Mouse (Mus musculus): Measurements from ENCODE around the gene Dlg5. TPM values are rescaled to one million over a fixed set of nuclear protein-coding genes. Genes with fewer than 3 reads are reported as not detected.

Dlg5 gene
- 2.1 and 2.2 TPM in 2 replicates for polyA plus RNA-seq (2012; rRNA removed)
- polyA plus RNA-seq (2014; fragmentation: Nextera tagmentation; extraction: Ambion mirVana), result 0.96 and 1.5 TPM in 2 replicates

DNA sequence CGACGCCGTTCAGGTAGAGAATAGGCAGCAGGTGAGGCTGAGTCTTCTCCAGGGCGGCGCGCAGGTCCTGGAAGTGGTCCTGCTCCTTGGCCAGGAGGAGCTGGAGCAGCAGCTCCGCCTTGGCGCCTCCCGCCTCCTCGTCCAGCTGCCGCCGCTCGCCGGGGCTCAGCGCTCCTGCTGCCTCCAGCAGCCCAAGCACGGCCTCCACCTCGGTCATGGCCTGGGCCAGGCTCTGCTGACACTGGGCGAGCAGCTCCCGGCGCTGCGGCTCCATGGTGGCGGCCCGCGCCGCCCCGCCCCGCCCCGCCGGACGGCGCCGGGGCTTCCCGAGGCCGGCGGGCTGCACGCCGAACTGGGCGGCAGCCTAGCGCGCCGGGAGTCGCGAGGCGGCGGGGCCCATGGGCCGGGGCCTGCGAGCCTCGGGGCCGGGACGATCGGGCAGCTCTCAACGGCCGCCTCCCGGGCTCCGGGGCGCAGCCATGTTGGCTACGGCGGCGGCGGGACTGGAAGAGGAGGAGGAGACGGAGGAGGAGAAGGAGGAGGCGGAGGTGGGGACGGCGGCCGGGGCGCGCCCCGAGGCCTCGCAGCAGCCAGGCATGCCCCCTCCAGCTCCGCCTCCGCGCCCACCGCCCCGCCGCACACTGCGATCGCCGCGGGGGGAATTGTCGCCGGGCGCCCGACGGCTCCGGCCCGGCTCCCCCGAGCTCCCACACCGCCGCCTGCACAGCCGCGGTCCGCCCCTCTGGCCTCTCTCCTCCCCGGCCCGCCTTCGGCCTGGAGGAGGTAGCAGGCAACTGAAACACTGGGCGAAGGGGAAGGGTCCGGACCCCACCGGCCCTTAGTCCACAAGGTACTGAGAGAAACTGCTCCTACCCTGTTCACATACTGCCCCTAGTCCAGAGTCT is at the start of gene Dlg5:
Gene Dlg5 (minus strand): TSS at position 744 of the 905 bp plus-strand sequence.
- 1% methylated on average over 80 of the region's 98 CpGs for WGBS (ENCODE audit: insufficient replicate concordance)
- H3K27ac ChIP-seq, result no peak within 1 kb of the TSS
- no peak for DNase-seq (ENCODE audit: low read depth in 3 of 3, low spot score in 3 of 3)

DNA sequence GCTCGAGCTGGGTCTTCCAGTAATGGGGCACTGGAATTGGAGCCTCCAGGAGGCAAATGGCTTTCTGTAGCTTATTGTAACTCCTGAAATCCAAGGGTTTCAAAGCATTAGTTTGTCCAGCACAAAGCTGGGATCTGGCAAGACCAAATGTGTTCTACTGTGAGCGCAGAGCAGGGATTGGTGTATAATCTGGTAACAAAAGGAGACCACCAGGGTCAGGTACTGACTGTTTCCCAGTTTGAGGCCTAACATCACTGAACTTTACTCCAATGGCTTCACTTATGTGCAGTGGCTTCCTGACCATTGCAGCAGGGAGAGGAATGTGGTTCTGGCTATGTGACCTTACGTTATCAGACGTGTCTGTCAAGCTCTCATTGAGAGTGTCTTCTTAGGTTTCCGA is 47.9 kb upstream of the Dlg5 start:
- ATAC-seq (ENCODE audit: insufficient read depth), result no peak
- TF ChIP-seq EP300 (IDR thresholded peaks at IDR 0.05; ENCODE audit: low read depth), result no peak
- no peak for TF ChIP-seq CTCF (IDR thresholded peaks at IDR 0.05; ENCODE audit: low read depth)
- no peak overlapping the region for H3K4me2 ChIP-seq (ENCODE audit: low read depth)
- no peak overlapping the region for H3K9ac ChIP-seq (replicated peaks)
- H3K4me1 ChIP-seq (replicated peaks; ENCODE audit: control insufficient read depth in 2 of 2, insufficient read depth in 2 of 2, low read length in 1 of 2), result no peaks in the 10 kb centered on the region
- no peaks in the 10 kb centered on the region for H3K27me3 ChIP-seq (ENCODE audit: control insufficient read depth, insufficient read depth, low read length)
- WGBS (ENCODE audit: insufficient replicate concordance), result 55% methylated on average over 5 of the region's 5 CpGs
- no peaks in the 10 kb centered on the region for H3K36me3 ChIP-seq (replicated peaks; ENCODE audit: control insufficient read depth, insufficient read depth, low read depth)
- no peaks in the 10 kb centered on the region for H3K9me3 ChIP-seq (ENCODE audit: control insufficient read depth, low read length)
- no peak overlapping the region for H3K27ac ChIP-seq
- no peak overlapping the region for H3K4me3 ChIP-seq (ENCODE audit: insufficient read depth in 1 of 2, low read depth in 2 of 2, low read length in 2 of 2)
- DNase-seq (ENCODE audit: low read depth in 3 of 3, low spot score in 3 of 3), result no peak

More for the DNA sequence above, at the start of gene Dlg5:
- peak; percentile 58 for ATAC-seq (ENCODE audit: insufficient read depth)
- TF ChIP-seq EP300 (IDR thresholded peaks at IDR 0.05; ENCODE audit: low read depth) (no peak), CTCF (IDR thresholded peaks at IDR 0.05; ENCODE audit: low read depth) (no peak)
- H3K9ac ChIP-seq (replicated peaks), result peak within 1 kb of the TSS; percentile 23
- peak within 1 kb of the TSS; percentile 56 to 58 for H3K4me3 ChIP-seq (ENCODE audit: insufficient read depth in 1 of 2, low read depth in 2 of 2, low read length in 2 of 2)
- H3K27me3 ChIP-seq (ENCODE audit: control insufficient read depth, insufficient read depth, low read length), result peaks cover 47% of the 10 kb centered on the region
- peak within 1 kb of the TSS; percentile 62 for H3K4me2 ChIP-seq (ENCODE audit: low read depth)
- no peaks in the 10 kb centered on the region for H3K36me3 ChIP-seq (replicated peaks; ENCODE audit: control insufficient read depth, insufficient read depth, low read depth)
- no peaks in the 10 kb centered on the region for H3K9me3 ChIP-seq (ENCODE audit: control insufficient read depth, low read length)
- no peaks in the 10 kb centered on the region for H3K4me1 ChIP-seq (replicated peaks; ENCODE audit: control insufficient read depth in 2 of 2, insufficient read depth in 2 of 2, low read length in 1 of 2)

DNA sequence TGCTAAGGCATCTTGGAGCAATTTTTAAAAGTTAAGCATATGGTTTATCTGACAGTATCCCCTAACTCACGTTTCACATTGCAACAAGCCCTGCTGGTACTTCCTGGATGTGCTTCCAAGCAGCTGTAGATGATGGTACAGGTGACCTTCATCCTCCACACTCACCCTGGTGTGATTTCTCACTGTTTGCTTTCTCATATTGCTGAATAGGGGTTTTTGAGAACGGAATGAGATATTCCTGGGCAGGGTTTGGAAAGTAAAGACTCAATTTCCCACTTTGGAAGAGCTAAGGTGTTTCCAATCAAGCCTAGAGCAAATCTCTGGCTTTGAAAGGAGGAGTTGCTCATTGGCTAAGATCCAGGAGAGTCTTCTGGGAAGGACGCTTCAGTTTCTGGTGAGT is 47.2 kb upstream of the Dlg5 start, which contains the start of gene E330034G19Rik:
Gene E330034G19Rik (plus strand): TSS at position 301 of the 400 bp plus-strand sequence.
- ATAC-seq (ENCODE audit: insufficient read depth) (no peak), DNase-seq (ENCODE audit: low read depth in 3 of 3, low spot score in 3 of 3) (no peak)
- no peak within 1 kb of the TSS for H3K9ac ChIP-seq (replicated peaks)
- 23% methylated on average over 3 of the region's 3 CpGs for WGBS (ENCODE audit: insufficient replicate concordance)
- H3K27me3 ChIP-seq (ENCODE audit: control insufficient read depth, insufficient read depth, low read length), result no peaks in the 10 kb centered on the region
- H3K27ac ChIP-seq, result no peak within 1 kb of the TSS
- no peak within 1 kb of the TSS for H3K4me3 ChIP-seq (ENCODE audit: insufficient read depth in 1 of 2, low read depth in 2 of 2, low read length in 2 of 2)
- no peaks in the 10 kb centered on the region for H3K9me3 ChIP-seq (ENCODE audit: control insufficient read depth, low read length)
- TF ChIP-seq CTCF (IDR thresholded peaks at IDR 0.05; ENCODE audit: low read depth), result no peak
- TF ChIP-seq EP300 (IDR thresholded peaks at IDR 0.05; ENCODE audit: low read depth), result no peak
- H3K4me1 ChIP-seq (replicated peaks; ENCODE audit: control insufficient read depth in 2 of 2, insufficient read depth in 2 of 2, low read length in 1 of 2), result no peaks in the 10 kb centered on the region
- no peak within 1 kb of the TSS for H3K4me2 ChIP-seq (ENCODE audit: low read depth)
- no peaks in the 10 kb centered on the region for H3K36me3 ChIP-seq (replicated peaks; ENCODE audit: control insufficient read depth, insufficient read depth, low read depth)

DNA sequence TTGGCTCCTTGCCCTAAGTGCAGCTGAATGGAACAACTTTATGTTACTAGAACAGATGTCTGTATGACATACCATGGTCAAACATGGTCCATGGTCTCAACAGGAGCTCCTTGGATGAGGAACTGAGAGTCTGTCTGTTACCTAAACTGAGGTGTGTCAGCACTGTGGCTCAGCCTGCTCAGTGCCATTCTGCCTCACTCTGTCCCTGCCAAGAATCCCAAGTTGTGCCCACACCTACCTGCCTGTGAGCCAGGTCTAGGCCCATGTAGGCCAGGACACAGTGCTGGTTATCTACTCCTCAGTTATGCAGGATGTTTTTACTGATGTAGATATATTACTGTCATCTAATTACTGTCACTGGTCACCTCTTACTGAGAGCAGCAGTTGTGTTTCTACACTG is 45.0 kb upstream of the Dlg5 start:
- no peaks in the 10 kb centered on the region for H3K4me1 ChIP-seq (replicated peaks; ENCODE audit: control insufficient read depth in 2 of 2, insufficient read depth in 2 of 2, low read length in 1 of 2)
- TF ChIP-seq CTCF (IDR thresholded peaks at IDR 0.05; ENCODE audit: low read depth) (no peak), EP300 (IDR thresholded peaks at IDR 0.05; ENCODE audit: low read depth) (no peak)
- H3K27ac ChIP-seq, result no peak overlapping the region
- H3K36me3 ChIP-seq (replicated peaks; ENCODE audit: control insufficient read depth, insufficient read depth, low read depth), result no peaks in the 10 kb centered on the region
- H3K4me3 ChIP-seq (ENCODE audit: insufficient read depth in 1 of 2, low read depth in 2 of 2, low read length in 2 of 2), result no peak overlapping the region
- H3K9me3 ChIP-seq (ENCODE audit: control insufficient read depth, low read length), result no peaks in the 10 kb centered on the region
- no peaks in the 10 kb centered on the region for H3K27me3 ChIP-seq (ENCODE audit: control insufficient read depth, insufficient read depth, low read length)
- ATAC-seq (ENCODE audit: insufficient read depth) (no peak), DNase-seq (ENCODE audit: low read depth in 3 of 3, low spot score in 3 of 3) (no peak)
- H3K9ac ChIP-seq (replicated peaks), result no peak overlapping the region
- no peak overlapping the region for H3K4me2 ChIP-seq (ENCODE audit: low read depth)

DNA sequence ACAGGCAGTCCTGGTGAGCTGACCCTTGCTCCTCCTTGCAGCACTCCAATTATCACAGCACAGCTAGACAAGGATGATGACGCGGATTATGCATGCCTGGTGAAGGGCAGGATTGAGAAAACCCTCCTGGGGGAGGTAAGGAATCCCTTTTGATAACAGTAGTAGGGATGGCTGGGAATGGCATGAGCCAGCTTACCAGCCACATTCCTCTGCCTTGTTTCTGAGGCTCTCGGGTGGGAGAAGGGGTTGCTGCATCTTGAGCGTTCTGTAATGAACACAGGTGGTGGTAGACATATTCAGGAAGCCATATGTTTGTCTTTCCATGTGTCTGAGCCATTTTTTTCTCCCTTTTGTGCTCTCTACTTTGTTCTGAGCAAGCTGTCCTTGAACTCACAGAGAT is 40.4 kb upstream of the Dlg5 start:
- H3K9ac ChIP-seq (replicated peaks), result no peak overlapping the region
- no peak overlapping the region for H3K27ac ChIP-seq
- 44% methylated on average over 4 of the region's 4 CpGs for WGBS (ENCODE audit: insufficient replicate concordance)
- no peak overlapping the region for H3K4me3 ChIP-seq (ENCODE audit: insufficient read depth in 1 of 2, low read depth in 2 of 2, low read length in 2 of 2)
- H3K4me2 ChIP-seq (ENCODE audit: low read depth), result no peak overlapping the region
- H3K27me3 ChIP-seq (ENCODE audit: control insufficient read depth, insufficient read depth, low read length), result no peaks in the 10 kb centered on the region
- TF ChIP-seq EP300 (IDR thresholded peaks at IDR 0.05; ENCODE audit: low read depth), result no peak
- TF ChIP-seq CTCF (IDR thresholded peaks at IDR 0.05; ENCODE audit: low read depth), result no peak
- no peak for ATAC-seq (ENCODE audit: insufficient read depth)
- no peaks in the 10 kb centered on the region for H3K36me3 ChIP-seq (replicated peaks; ENCODE audit: control insufficient read depth, insufficient read depth, low read depth)
- no peaks in the 10 kb centered on the region for H3K4me1 ChIP-seq (replicated peaks; ENCODE audit: control insufficient read depth in 2 of 2, insufficient read depth in 2 of 2, low read length in 1 of 2)
- no peaks in the 10 kb centered on the region for H3K9me3 ChIP-seq (ENCODE audit: control insufficient read depth, low read length)
- DNase-seq (ENCODE audit: low read depth in 3 of 3, low spot score in 3 of 3), result no peak
